Mouse (Mus musculus): ENCODE data around the gene Sec1. TPM values are rescaled to one million over a fixed set of nuclear protein-coding genes. Genes with fewer than 3 reads are reported as not detected.

The Sec1 gene
- polyA plus RNA-seq, 1 experiment from 2014 or later = 0.41 TPM

GRCm38 (mm10) chr7:45716952-45717917, 23.0 kb upstream of the Sec1 start:
- H3K4me2 ChIP-seq (ENCODE audit: low read length) = peak overlapping the region; percentile 90
- H3K36me3 ChIP-seq (ENCODE audit: control insufficient read depth, insufficient read depth, low read length) = peaks cover 52% of the 10 kb centered on the region
- H3K27ac ChIP-seq (replicated peaks in 1 of 2; ENCODE audit: control insufficient read depth in 1 of 2, insufficient read depth in 1 of 2, low read depth in 2 of 2, low read length in 2 of 2) = peak overlapping the region; percentile 84 to 94
- peak; percentile 8; the same call in 1 of the 2 replicates for ATAC-seq (ENCODE audit: insufficient number of reproducible peaks, insufficient read depth, low FRiP score, low read depth)
- peak overlapping the region; percentile 63 to 88 for H3K4me3 ChIP-seq (ENCODE audit: control insufficient read depth in 1 of 2, insufficient read depth in 1 of 2, low read depth in 1 of 2, low read length in 2 of 2)
- H3K9ac ChIP-seq (ENCODE audit: low read length) = peak overlapping the region; percentile 88
- H3K27me3 ChIP-seq (ENCODE audit: control insufficient read depth, insufficient read depth, low read length) = no peaks in the 10 kb centered on the region
- H3K4me1 ChIP-seq (ENCODE audit: control insufficient read depth in 2 of 2, insufficient read depth in 2 of 2, low read length in 2 of 2) = peaks cover 17 to 44% of the 10 kb centered on the region in 2 experiments
- no peaks in the 10 kb centered on the region for H3K9me3 ChIP-seq (ENCODE audit: control insufficient read depth, low read length)
- 8% methylated on average over 31 of the region's 31 CpGs for WGBS

- ATAC-seq (ENCODE audit: insufficient number of reproducible peaks, insufficient read depth, low FRiP score, low read depth) = no peak
- WGBS = 87% methylated on average over 3 of the region's 3 CpGs
- H3K9ac ChIP-seq (ENCODE audit: low read length) = peak overlapping the region; percentile 88
- H3K27ac ChIP-seq (replicated peaks in 1 of 2; ENCODE audit: control insufficient read depth in 1 of 2, insufficient read depth in 1 of 2, low read depth in 2 of 2, low read length in 2 of 2) = no peak overlapping the region
- peak overlapping the region in 1 of 2 experiments; percentile 63; a peak in 2 of 4 replicates for H3K4me3 ChIP-seq (ENCODE audit: control insufficient read depth in 1 of 2, insufficient read depth in 1 of 2, low read depth in 1 of 2, low read length in 2 of 2)
- no peaks in the 10 kb centered on the region for H3K27me3 ChIP-seq (ENCODE audit: control insufficient read depth, insufficient read depth, low read length)
- H3K9me3 ChIP-seq (ENCODE audit: control insufficient read depth, low read length) = no peaks in the 10 kb centered on the region
- peaks cover 53% of the 10 kb centered on the region for H3K36me3 ChIP-seq (ENCODE audit: control insufficient read depth, insufficient read depth, low read length)
- H3K4me2 ChIP-seq (ENCODE audit: low read length) = peak overlapping the region; percentile 90
- peaks cover 17 to 44% of the 10 kb centered on the region in 2 experiments for H3K4me1 ChIP-seq (ENCODE audit: control insufficient read depth in 2 of 2, insufficient read depth in 2 of 2, low read length in 2 of 2)
Measured at GRCm38 (mm10) chr7:45716460-45716857, 22.3 kb upstream of the Sec1 start.

- Histone ChIP-seq H3K36me3 (ENCODE audit: control insufficient read depth, insufficient read depth, low read length) (peaks cover 53% of the 10 kb centered on the region), H3K27ac (replicated peaks in 1 of 2; ENCODE audit: control insufficient read depth in 1 of 2, insufficient read depth in 1 of 2, low read depth in 2 of 2, low read length in 2 of 2) (peak overlapping the region in 1 of 2 experiments; percentile 41; a peak in 2 of 4 replicates), H3K9me3 (ENCODE audit: control insufficient read depth, low read length) (no peaks in the 10 kb centered on the region), H3K27me3 (ENCODE audit: control insufficient read depth, insufficient read depth, low read length) (no peaks in the 10 kb centered on the region), H3K4me2 (ENCODE audit: low read length) (peak overlapping the region; percentile 90), H3K4me3 (ENCODE audit: control insufficient read depth in 1 of 2, insufficient read depth in 1 of 2, low read depth in 1 of 2, low read length in 2 of 2) (peak overlapping the region; percentile 9 to 64; a peak in 3 of 4 replicates), H3K9ac (ENCODE audit: low read length) (peak overlapping the region; percentile 88; the same call in 1 of the 2 replicates), H3K4me1 (ENCODE audit: control insufficient read depth in 2 of 2, insufficient read depth in 2 of 2, low read length in 2 of 2) (peaks cover 17 to 44% of the 10 kb centered on the region in 2 experiments)
- 76% methylated on average over 19 of the region's 19 CpGs for WGBS
- no peak for ATAC-seq (ENCODE audit: insufficient number of reproducible peaks, insufficient read depth, low FRiP score, low read depth)
Measured at GRCm38 (mm10) chr7:45715741-45716459, 21.7 kb upstream of the Sec1 start.

GRCm38 (mm10) chr7:45715090-45715708, 21.0 kb upstream of the Sec1 start, which contains the start of gene Rpl18:
Gene Rpl18, plus strand, starts transcription at chr7:45715457.
- WGBS = 8% methylated on average over 34 of the region's 34 CpGs

GRCm38 (mm10) chr7:45714630-45715089, 20.5 kb upstream of the Sec1 start:
- peaks cover 17 to 40% of the 10 kb centered on the region in 2 experiments for H3K4me1 ChIP-seq (ENCODE audit: control insufficient read depth in 2 of 2, insufficient read depth in 2 of 2, low read length in 2 of 2)
- peak overlapping the region; percentile 81 for H3K9ac ChIP-seq (ENCODE audit: low read length)
- no peaks in the 10 kb centered on the region for H3K27me3 ChIP-seq (ENCODE audit: control insufficient read depth, insufficient read depth, low read length)
- WGBS = 10% methylated on average over 14 of the region's 14 CpGs
- no peaks in the 10 kb centered on the region for H3K9me3 ChIP-seq (ENCODE audit: control insufficient read depth, low read length)
- no peak overlapping the region; a peak in 1 of 4 replicates for H3K27ac ChIP-seq (replicated peaks in 1 of 2; ENCODE audit: control insufficient read depth in 1 of 2, insufficient read depth in 1 of 2, low read depth in 2 of 2, low read length in 2 of 2)
- H3K4me3 ChIP-seq (ENCODE audit: control insufficient read depth in 1 of 2, insufficient read depth in 1 of 2, low read depth in 1 of 2, low read length in 2 of 2) = peak overlapping the region; percentile 58 to 64
- H3K36me3 ChIP-seq (ENCODE audit: control insufficient read depth, insufficient read depth, low read length) = peaks cover 53% of the 10 kb centered on the region
- peak; percentile 2; the same call in 1 of the 2 replicates for ATAC-seq (ENCODE audit: insufficient number of reproducible peaks, insufficient read depth, low FRiP score, low read depth)
- peak overlapping the region; percentile 90 for H3K4me2 ChIP-seq (ENCODE audit: low read length)

More at GRCm38 (mm10) chr7:45715090-45715708, 21.0 kb upstream of the Sec1 start, which contains the start of gene Rpl18:
- H3K4me2 ChIP-seq (ENCODE audit: low read length) = peak within 1 kb of the TSS; percentile 90
- peak within 1 kb of the TSS; percentile 88 for H3K9ac ChIP-seq (ENCODE audit: low read length)
- peaks cover 17 to 44% of the 10 kb centered on the region in 2 experiments for H3K4me1 ChIP-seq (ENCODE audit: control insufficient read depth in 2 of 2, insufficient read depth in 2 of 2, low read length in 2 of 2)
- peak within 1 kb of the TSS; percentile 58 to 64 for H3K4me3 ChIP-seq (ENCODE audit: control insufficient read depth in 1 of 2, insufficient read depth in 1 of 2, low read depth in 1 of 2, low read length in 2 of 2)
- H3K9me3 ChIP-seq (ENCODE audit: control insufficient read depth, low read length) = no peaks in the 10 kb centered on the region
- peaks cover 53% of the 10 kb centered on the region for H3K36me3 ChIP-seq (ENCODE audit: control insufficient read depth, insufficient read depth, low read length)
- peak; percentile 84 for ATAC-seq (ENCODE audit: insufficient number of reproducible peaks, insufficient read depth, low FRiP score, low read depth)
- H3K27ac ChIP-seq (replicated peaks in 1 of 2; ENCODE audit: control insufficient read depth in 1 of 2, insufficient read depth in 1 of 2, low read depth in 2 of 2, low read length in 2 of 2) = peak within 1 kb of the TSS; percentile 1 to 41; a peak in 2 of 4 replicates
- no peaks in the 10 kb centered on the region for H3K27me3 ChIP-seq (ENCODE audit: control insufficient read depth, insufficient read depth, low read length)

GRCm38 (mm10) chr7:45713881-45714520, 19.8 kb upstream of the Sec1 start:
- Histone ChIP-seq H3K36me3 (ENCODE audit: control insufficient read depth, insufficient read depth, low read length) (peaks cover 47% of the 10 kb centered on the region), H3K27ac (replicated peaks in 1 of 2; ENCODE audit: control insufficient read depth in 1 of 2, insufficient read depth in 1 of 2, low read depth in 2 of 2, low read length in 2 of 2) (no peak overlapping the region), H3K4me1 (ENCODE audit: control insufficient read depth in 2 of 2, insufficient read depth in 2 of 2, low read length in 2 of 2) (peaks cover 17 to 33% of the 10 kb centered on the region in 2 experiments), H3K9ac (ENCODE audit: low read length) (peak overlapping the region; percentile 81), H3K27me3 (ENCODE audit: control insufficient read depth, insufficient read depth, low read length) (no peaks in the 10 kb centered on the region), H3K4me3 (ENCODE audit: control insufficient read depth in 1 of 2, insufficient read depth in 1 of 2, low read depth in 1 of 2, low read length in 2 of 2) (peak overlapping the region in 1 of 2 experiments; percentile 64; a peak in 2 of 4 replicates), H3K9me3 (ENCODE audit: control insufficient read depth, low read length) (no peaks in the 10 kb centered on the region), H3K4me2 (ENCODE audit: low read length) (peak overlapping the region; percentile 90)
- WGBS = 80% methylated on average over 6 of the region's 6 CpGs
- no peak for ATAC-seq (ENCODE audit: insufficient number of reproducible peaks, insufficient read depth, low FRiP score, low read depth)

All from heart, embryonic 14.5 days (tissue).